Mouse (Mus musculus): ENCODE measurements around the gene Gm38431. TPM values are rescaled to one million over a fixed set of nuclear protein-coding genes. Genes with fewer than 3 reads are reported as not detected.
A peak's percentile ranks its signal among the peaks of the same experiment; 100 is the strongest.

Gene Gm38431
- polyA plus RNA-seq, 1 experiment from 2014 or later = 1.3 TPM

DNA sequence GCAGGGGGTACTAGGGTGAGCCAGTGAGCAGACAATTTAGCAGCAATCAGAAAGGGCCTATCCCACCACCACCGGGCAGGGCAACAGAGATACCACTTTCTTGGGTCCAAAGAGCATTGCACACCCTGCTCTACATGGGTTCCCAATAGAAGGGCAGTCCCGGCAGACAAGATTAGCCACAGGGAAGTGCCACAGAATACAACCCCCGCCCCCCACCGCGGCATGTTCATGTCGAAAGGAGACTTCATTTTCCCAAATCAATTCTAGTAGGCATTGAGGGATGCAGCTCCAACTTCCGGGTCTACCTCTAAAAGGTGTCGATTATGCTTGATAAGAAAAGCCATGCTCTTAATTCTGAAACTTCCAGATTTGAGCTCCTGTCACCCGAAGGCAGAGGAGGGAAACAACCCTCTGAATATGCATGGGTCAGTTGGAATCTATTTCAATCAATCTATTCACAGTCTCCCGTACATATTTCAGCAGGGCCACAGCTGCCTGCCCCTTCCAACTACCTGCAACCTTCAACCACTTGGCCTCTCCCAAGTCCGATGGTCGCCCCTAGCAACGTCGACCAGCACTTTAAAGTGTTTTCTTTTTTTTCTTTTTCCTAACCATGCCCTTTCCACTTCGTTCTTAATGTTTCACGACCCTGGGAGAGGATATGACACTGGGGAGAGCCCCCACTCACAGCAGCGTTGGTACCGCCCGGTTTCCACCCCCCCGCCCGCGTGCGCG is 658 bp downstream of the Gm38431 start:
- Histone ChIP-seq H3K27me3 (replicated peaks; ENCODE audit: control insufficient read depth, insufficient read depth, low read length) (no peaks in the 10 kb centered on the region), H3K4me2 (ENCODE audit: low read length) (peak overlapping the region; percentile 77), H3K36me3 (ENCODE audit: control insufficient read depth, insufficient read depth, low read length) (peaks cover 12% of the 10 kb centered on the region; the same call in 1 of the 2 replicates), H3K27ac (ENCODE audit: low read depth, low read length) (peak overlapping the region; percentile 83), H3K4me1 (ENCODE audit: control insufficient read depth, insufficient read depth, low read depth, low read length) (peaks cover 12% of the 10 kb centered on the region), H3K9me3 (ENCODE audit: control insufficient read depth, low read length) (no peaks in the 10 kb centered on the region), H3K4me3 (ENCODE audit: low read length) (peak overlapping the region; percentile 59), H3K9ac (ENCODE audit: low read depth, low read length) (peak overlapping the region; percentile 71)
- 3% methylated on average over 24 of the region's 24 CpGs for WGBS
- ATAC-seq = peak; percentile 3; the same call in 1 of the 2 replicates

DNA sequence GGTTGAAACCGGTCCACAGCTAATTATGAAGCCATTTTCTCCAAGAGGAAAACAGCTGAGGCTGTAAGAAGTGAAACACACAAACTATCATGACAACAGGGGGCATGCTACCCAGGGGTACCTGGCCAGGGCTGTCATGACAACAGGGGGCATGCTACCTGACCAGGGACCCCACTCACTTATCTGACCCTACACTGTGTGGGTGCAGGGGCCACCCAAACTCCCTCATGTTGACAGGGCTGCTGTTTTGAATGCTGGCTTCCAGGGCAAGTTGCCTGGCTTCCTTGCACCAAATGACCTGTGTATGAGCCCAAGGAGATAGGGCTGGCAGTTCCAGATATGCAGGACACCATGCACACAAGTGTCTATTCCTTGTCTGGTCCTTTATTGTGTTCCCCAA is 1.3 kb downstream of the Gm38431 start:
- H3K9me3 ChIP-seq (ENCODE audit: control insufficient read depth, low read length) = no peaks in the 10 kb centered on the region
- WGBS = 95% methylated on average over 1 of the region's 1 CpGs
- no peak overlapping the region for H3K27ac ChIP-seq (ENCODE audit: low read depth, low read length)
- H3K9ac ChIP-seq (ENCODE audit: low read depth, low read length) = peak overlapping the region; percentile 71
- no peaks in the 10 kb centered on the region for H3K27me3 ChIP-seq (replicated peaks; ENCODE audit: control insufficient read depth, insufficient read depth, low read length)
- H3K4me3 ChIP-seq (ENCODE audit: low read length) = peak overlapping the region; percentile 59
- peaks cover 16% of the 10 kb centered on the region for H3K36me3 ChIP-seq (ENCODE audit: control insufficient read depth, insufficient read depth, low read length)
- H3K4me1 ChIP-seq (ENCODE audit: control insufficient read depth, insufficient read depth, low read depth, low read length) = peaks cover 12% of the 10 kb centered on the region
- no peak for ATAC-seq
- peak overlapping the region; percentile 77 for H3K4me2 ChIP-seq (ENCODE audit: low read length)

- H3K36me3 ChIP-seq (ENCODE audit: control insufficient read depth, insufficient read depth, low read length) = peaks cover 59% of the 10 kb centered on the region
- H3K9me3 ChIP-seq (ENCODE audit: control insufficient read depth, low read length) = no peaks in the 10 kb centered on the region
- no peak overlapping the region for H3K4me3 ChIP-seq (ENCODE audit: low read length)
- no peak for ATAC-seq
- H3K27me3 ChIP-seq (replicated peaks; ENCODE audit: control insufficient read depth, insufficient read depth, low read length) = no peaks in the 10 kb centered on the region
- H3K27ac ChIP-seq (ENCODE audit: low read depth, low read length) = no peak overlapping the region
- no peaks in the 10 kb centered on the region for H3K4me1 ChIP-seq (ENCODE audit: control insufficient read depth, insufficient read depth, low read depth, low read length)
- 90% methylated on average over 3 of the region's 3 CpGs for WGBS
- H3K9ac ChIP-seq (ENCODE audit: low read depth, low read length) = no peak overlapping the region
- no peak overlapping the region for H3K4me2 ChIP-seq (ENCODE audit: low read length)
These were observed 8.5 kb downstream of the Gm38431 start for GRCm38 (mm10) chr9:21083324-21083723.

- 80% methylated on average over 9 of the region's 9 CpGs for WGBS
- no peak; the same call in 1 of the 2 replicates for ATAC-seq
- H3K4me1 ChIP-seq (ENCODE audit: control insufficient read depth, insufficient read depth, low read depth, low read length) = no peaks in the 10 kb centered on the region
These were observed 10.7 kb downstream of the Gm38431 start for GRCm38 (mm10) chr9:21081127-21081526.

GRCm38 (mm10) chr9:21075625-21076024 is 16.2 kb downstream of the Gm38431 start:
- Histone ChIP-seq H3K27me3 (replicated peaks; ENCODE audit: control insufficient read depth, insufficient read depth, low read length) (no peaks in the 10 kb centered on the region), H3K4me2 (ENCODE audit: low read length) (no peak overlapping the region), H3K36me3 (ENCODE audit: control insufficient read depth, insufficient read depth, low read length) (peaks cover 40% of the 10 kb centered on the region), H3K4me3 (ENCODE audit: low read length) (no peak overlapping the region), H3K27ac (ENCODE audit: low read depth, low read length) (no peak overlapping the region), H3K4me1 (ENCODE audit: control insufficient read depth, insufficient read depth, low read depth, low read length) (peaks cover 19% of the 10 kb centered on the region), H3K9me3 (ENCODE audit: control insufficient read depth, low read length) (no peaks in the 10 kb centered on the region), H3K9ac (ENCODE audit: low read depth, low read length) (no peak overlapping the region)
- no peak for ATAC-seq
- 89% methylated on average over 3 of the region's 3 CpGs for WGBS

More at GRCm38 (mm10) chr9:21081127-21081526, 10.7 kb downstream of the Gm38431 start:
- Histone ChIP-seq H3K4me3 (ENCODE audit: low read length) (no peak overlapping the region), H3K36me3 (ENCODE audit: control insufficient read depth, insufficient read depth, low read length) (peaks cover 66% of the 10 kb centered on the region), H3K27ac (ENCODE audit: low read depth, low read length) (no peak overlapping the region), H3K27me3 (replicated peaks; ENCODE audit: control insufficient read depth, insufficient read depth, low read length) (no peaks in the 10 kb centered on the region), H3K9ac (ENCODE audit: low read depth, low read length) (no peak overlapping the region), H3K4me2 (ENCODE audit: low read length) (no peak overlapping the region), H3K9me3 (ENCODE audit: control insufficient read depth, low read length) (no peaks in the 10 kb centered on the region)

- Histone ChIP-seq H3K9me3 (ENCODE audit: control insufficient read depth, low read length) (no peaks in the 10 kb centered on the region), H3K27ac (ENCODE audit: low read depth, low read length) (no peak overlapping the region), H3K9ac (ENCODE audit: low read depth, low read length) (no peak overlapping the region), H3K4me3 (ENCODE audit: low read length) (no peak overlapping the region), H3K27me3 (replicated peaks; ENCODE audit: control insufficient read depth, insufficient read depth, low read length) (no peaks in the 10 kb centered on the region), H3K4me2 (ENCODE audit: low read length) (no peak overlapping the region), H3K36me3 (ENCODE audit: control insufficient read depth, insufficient read depth, low read length) (peaks cover 29% of the 10 kb centered on the region), H3K4me1 (ENCODE audit: control insufficient read depth, insufficient read depth, low read depth, low read length) (peaks cover 19% of the 10 kb centered on the region)
- no peak for ATAC-seq
- 90% methylated on average over 1 of the region's 1 CpGs for WGBS
These were observed 17.6 kb downstream of the Gm38431 start for GRCm38 (mm10) chr9:21074173-21074572.

GRCm38 (mm10) chr9:21073044-21073840 is 18.6 kb downstream of the Gm38431 start, which contains the start of the genes Gm49373 and Fdx1l:
Gm49373 (minus strand) TSS chr9:21073096.
Fdx1l (minus strand) TSS chr9:21073614.
- peak; percentile 96 for ATAC-seq
- peaks cover 19% of the 10 kb centered on the region for H3K36me3 ChIP-seq (ENCODE audit: control insufficient read depth, insufficient read depth, low read length)
- WGBS = 3% methylated on average over 46 of the region's 58 CpGs

DNA sequence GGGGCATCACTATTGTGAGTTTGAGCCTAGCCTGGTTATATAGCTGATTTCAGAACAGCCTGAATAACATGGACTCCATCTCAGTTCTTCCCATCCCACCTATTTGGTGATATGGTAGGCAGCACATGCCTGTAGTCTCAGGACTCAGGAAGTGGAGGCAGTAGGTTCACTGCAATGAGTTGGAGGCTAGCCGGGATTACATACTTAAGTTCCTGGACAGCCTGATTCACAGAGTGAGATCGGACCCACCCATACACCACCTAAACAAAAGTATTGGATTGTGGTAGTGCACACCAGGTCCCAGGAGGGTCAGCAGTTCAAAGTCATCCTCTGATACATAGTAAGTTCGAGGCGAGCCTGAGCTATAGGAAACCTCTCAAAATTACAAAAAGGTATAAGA is 19.2 kb downstream of the Gm38431 start:
- Histone ChIP-seq H3K4me2 (ENCODE audit: low read length) (peak overlapping the region; percentile 75), H3K27me3 (replicated peaks; ENCODE audit: control insufficient read depth, insufficient read depth, low read length) (no peaks in the 10 kb centered on the region), H3K4me3 (ENCODE audit: low read length) (peak overlapping the region; percentile 79), H3K36me3 (ENCODE audit: control insufficient read depth, insufficient read depth, low read length) (peaks cover 19% of the 10 kb centered on the region), H3K9ac (ENCODE audit: low read depth, low read length) (peak overlapping the region; percentile 86), H3K4me1 (ENCODE audit: control insufficient read depth, insufficient read depth, low read depth, low read length) (peaks cover 19% of the 10 kb centered on the region), H3K9me3 (ENCODE audit: control insufficient read depth, low read length) (no peaks in the 10 kb centered on the region), H3K27ac (ENCODE audit: low read depth, low read length) (no peak overlapping the region)
- ATAC-seq = 0 out of 2 replicates have a peak, but pooled peaks have one; percentile 1
- 15% methylated on average over 4 of the region's 4 CpGs for WGBS

More at GRCm38 (mm10) chr9:21073044-21073840, 18.6 kb downstream of the Gm38431 start, which contains the start of the genes Gm49373 and Fdx1l:
- H3K27me3 ChIP-seq (replicated peaks; ENCODE audit: control insufficient read depth, insufficient read depth, low read length) = no peaks in the 10 kb centered on the region
- peak within 1 kb of the TSS; percentile 75 for H3K4me2 ChIP-seq (ENCODE audit: low read length)
- peak within 1 kb of the TSS; percentile 86 for H3K9ac ChIP-seq (ENCODE audit: low read depth, low read length)
- peaks cover 19% of the 10 kb centered on the region for H3K4me1 ChIP-seq (ENCODE audit: control insufficient read depth, insufficient read depth, low read depth, low read length)
- no peaks in the 10 kb centered on the region for H3K9me3 ChIP-seq (ENCODE audit: control insufficient read depth, low read length)
- H3K4me3 ChIP-seq (ENCODE audit: low read length) = peak within 1 kb of the TSS; percentile 79
- peak within 1 kb of the TSS; percentile 69 for H3K27ac ChIP-seq (ENCODE audit: low read depth, low read length)

All from hindbrain, embryonic 16.5 days (tissue).